Mouse (Mus musculus) ES-E14 (cell line): ENCODE results near the gene Psma5.

ENCODE experiments used
- CHD2 ChIP-seq: IDR thresholded peaks from 2 replicates; pipeline ENCODE4 v1.6.1; 2014; ENCODE audit warnings: mild to moderate bottlenecking, low read depth, low read length, inconsistent platforms
- HCFC1 ChIP-seq: IDR thresholded peaks from 2 replicates; pipeline ENCODE4 v1.6.1; 2012; ENCODE audit warnings: low read length, inconsistent platforms, borderline replicate concordance; ENCODE audit not compliant: insufficient read depth
- MAFK ChIP-seq: IDR thresholded peaks from 2 replicates; pipeline ENCODE4 v1.6.1; 2014; ENCODE audit warnings: mild to moderate bottlenecking, low read depth, low read length, inconsistent platforms; ENCODE audit not compliant: insufficient read depth
- ZC3H11A ChIP-seq: IDR thresholded peaks from 2 replicates; pipeline ENCODE4 v1.6.1; 2012; ENCODE audit warnings: low read depth, mild to moderate bottlenecking, inconsistent platforms, low read length, borderline replicate concordance

DNA sequence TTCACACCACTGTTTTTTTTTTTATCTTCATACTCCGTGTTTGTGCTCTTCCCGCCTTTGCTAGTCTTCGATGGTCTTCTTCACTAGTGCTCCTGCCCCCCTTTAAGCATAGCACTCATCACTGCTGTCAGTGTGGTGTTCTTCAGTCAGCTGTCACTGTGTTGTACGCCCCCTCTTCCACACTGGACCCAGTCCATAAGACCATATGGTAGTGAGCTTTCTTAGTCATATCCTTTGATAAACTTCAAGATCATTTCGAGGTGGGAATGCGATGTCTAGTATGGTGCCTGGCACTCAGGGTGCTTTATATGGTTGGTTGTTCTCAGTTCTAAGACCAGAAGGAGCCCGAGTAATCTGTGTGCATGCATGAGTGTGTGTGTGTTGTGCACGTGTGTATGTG, 70.5 kb downstream of the Psma5 start:
- TF ChIP-seq ZC3H11A: no peak
- no peak for TF ChIP-seq CHD2
- no peak for TF ChIP-seq HCFC1
- no peak for TF ChIP-seq MAFK
